Mouse (Mus musculus): ENCODE data around the gene Ppp1r15b.

GRCm38 (mm10) chr1:133083003-133083546 is 47.9 kb upstream of the Ppp1r15b start:
- TF ChIP-seq EP300 (optimal IDR thresholded peaks at IDR 0.05) (no peak), CTCF (IDR thresholded peaks at IDR 0.05; ENCODE audit: low read depth) (no peak)
